10 mouse cellular contexts compared by ENCODE assay signal in the genomic region with DNA sequence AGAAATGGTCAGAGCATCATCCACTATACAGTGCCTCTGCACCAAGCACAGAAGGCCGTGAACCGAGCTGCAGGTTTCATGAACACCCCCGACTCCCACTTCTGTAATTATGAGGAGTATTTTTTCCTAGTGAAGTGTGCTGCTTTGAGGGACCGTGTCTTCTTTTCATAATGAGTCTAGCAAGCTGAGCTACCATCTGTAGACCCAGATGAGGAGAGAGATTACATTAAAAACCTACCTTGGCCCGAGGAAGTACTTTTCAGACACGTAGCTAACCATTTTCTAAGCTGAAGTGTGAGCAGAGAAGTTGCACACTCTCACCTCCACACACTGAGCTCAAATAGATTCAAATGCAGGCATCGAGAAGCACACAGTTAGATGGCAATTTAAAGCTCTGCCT. TPM values are rescaled to one million over a fixed set of nuclear protein-coding genes. Genes with fewer than 3 reads are reported as not detected.
A peak's percentile ranks its signal among the peaks of the same experiment; 100 is the strongest.
DNase-seq lines count a peak whose midpoint lies in the region; ATAC-seq and TF ChIP-seq lines count a peak whose summit lies in the region.
"Had no signal": no experiment of that assay in that cellular context is flagged by ENCODE, and none has a peak within 500 bp of the region (broad histone marks: within the 10 kb centered on the region; RNA-seq: fewer than 3 reads in every experiment).

No protein-coding gene starts in this region.

- no peaks in the 10 kb centered on the region for H3K27me3 ChIP-seq in hindbrain, embryonic 10.5 days (ENCODE audit: insufficient read depth, poor library complexity, severe bottlenecking)
- H3K27me3 ChIP-seq in hindbrain, postnatal 0 days (ENCODE audit: insufficient read depth, low read length): no peaks in the 10 kb centered on the region
- H3K27me3 ChIP-seq in liver, embryonic 12.5 days (replicated peaks): no peaks in the 10 kb centered on the region
- no peaks in the 10 kb centered on the region for H3K27me3 ChIP-seq in liver, embryonic 11.5 days (replicated peaks; ENCODE audit: control insufficient read depth, insufficient read depth, low read length)
- H3K27me3 ChIP-seq: forebrain, embryonic 13.5 days; neural tube, embryonic 13.5 days had no signal

- no peaks in the 10 kb centered on the region for H3K9me3 ChIP-seq in hindbrain, embryonic 10.5 days
- no peaks in the 10 kb centered on the region for H3K9me3 ChIP-seq in hindbrain, postnatal 0 days (ENCODE audit: low read length)
- H3K9me3 ChIP-seq in liver, embryonic 12.5 days (replicated peaks): no peaks in the 10 kb centered on the region
- no peaks in the 10 kb centered on the region for H3K9me3 ChIP-seq in liver, embryonic 11.5 days (ENCODE audit: control insufficient read depth, low read length)
- H3K9me3 ChIP-seq: forebrain, embryonic 13.5 days; neural tube, embryonic 13.5 days had no signal

- H3K36me3 ChIP-seq in hindbrain, embryonic 10.5 days: no peaks in the 10 kb centered on the region
- no peaks in the 10 kb centered on the region for H3K36me3 ChIP-seq in hindbrain, postnatal 0 days (ENCODE audit: insufficient read depth, low read length)
- H3K36me3 ChIP-seq in liver, embryonic 12.5 days: no peaks in the 10 kb centered on the region
- H3K36me3 ChIP-seq in liver, embryonic 11.5 days (ENCODE audit: control insufficient read depth, insufficient read depth, low read length): no peaks in the 10 kb centered on the region
- H3K36me3 ChIP-seq: neural tube, embryonic 13.5 days had no signal

- no peak for TF ChIP-seq CTCF in hindbrain, postnatal 0 days (IDR thresholded peaks at IDR 0.05; ENCODE audit: low read depth)
- no peak for TF ChIP-seq CTCF in embryonic fibroblast, embryonic 13.5 days (IDR thresholded peaks at IDR 0.05; ENCODE audit: borderline replicate concordance, insufficient read depth, low read length)

- no peak overlapping the region for H3K4me3 ChIP-seq in hindbrain, embryonic 10.5 days
- H3K4me3 ChIP-seq in hindbrain, postnatal 0 days (ENCODE audit: low read length): no peak overlapping the region
- H3K4me3 ChIP-seq in liver, embryonic 12.5 days: no peak overlapping the region
- no peak overlapping the region for H3K4me3 ChIP-seq in liver, embryonic 11.5 days (ENCODE audit: low read depth, low read length)
- no peak overlapping the region for H3K4me3 ChIP-seq in embryonic fibroblast, embryonic 13.5 days (ENCODE audit: insufficient read depth, low read length)
- H3K4me3 ChIP-seq: forebrain, embryonic 13.5 days; neural tube, embryonic 13.5 days had no signal

- TF ChIP-seq POLR2A in embryonic fibroblast, embryonic 13.5 days (IDR thresholded peaks at IDR 0.05; ENCODE audit: low read depth, low read length): no peak

- ATAC-seq in hindbrain, postnatal 0 days: no peak
- no peak for ATAC-seq in liver, embryonic 12.5 days
- no peak for ATAC-seq in liver, embryonic 11.5 days (replicated peaks; ENCODE audit: low FRiP score)
- ATAC-seq: forebrain, embryonic 13.5 days had no signal

- DNase-seq in hindbrain, embryonic 10.5 days (ENCODE audit: low spot score): no peak
- no peak for DNase-seq in hindbrain, postnatal 0 days (ENCODE audit: low spot score)
- DNase-seq in liver, embryonic 11.5 days (ENCODE audit: low spot score): no peak
- peak; percentile 60 for DNase-seq in brain, adult 2 months (ENCODE audit: low read depth, low spot score)
- no peak for DNase-seq in c-Kit-positive CD71-positive TER-119-positive erythroid progenitor cells, embryonic 14.5 days (ENCODE audit: low spot score)
- DNase-seq: cerebellum, adult 18-20 months had no signal

- 0 out of 2 replicates have a peak overlapping the region, but pooled peaks have one; percentile 74 for H3K27ac ChIP-seq in hindbrain, embryonic 10.5 days
- no peak overlapping the region for H3K27ac ChIP-seq in hindbrain, postnatal 0 days
- H3K27ac ChIP-seq in liver, embryonic 12.5 days: peak overlapping the region; percentile 27; the same call in 1 of the 2 replicates
- no peak overlapping the region for H3K27ac ChIP-seq in liver, embryonic 11.5 days (ENCODE audit: low read depth, low read length)
- H3K27ac ChIP-seq in embryonic fibroblast, embryonic 13.5 days (ENCODE audit: insufficient read depth, low read length): peak overlapping the region; percentile 73
- H3K27ac ChIP-seq: forebrain, embryonic 13.5 days had no signal

- peaks cover 54% of the 10 kb centered on the region for H3K4me1 ChIP-seq in hindbrain, embryonic 10.5 days (replicated peaks)
- H3K4me1 ChIP-seq in hindbrain, postnatal 0 days (ENCODE audit: insufficient read depth, low read length): no peaks in the 10 kb centered on the region; the same call in 1 of the 2 replicates
- H3K4me1 ChIP-seq in liver, embryonic 12.5 days: peaks cover 47% of the 10 kb centered on the region
- peaks cover 31% of the 10 kb centered on the region for H3K4me1 ChIP-seq in liver, embryonic 11.5 days (replicated peaks; ENCODE audit: control insufficient read depth, insufficient read depth, low read length)
- peaks cover 20% of the 10 kb centered on the region for H3K4me1 ChIP-seq in embryonic fibroblast, embryonic 13.5 days (ENCODE audit: control insufficient read depth, insufficient read depth, low read length)

- H3K4me2 ChIP-seq in hindbrain, postnatal 0 days (ENCODE audit: low read depth, low read length): no peak overlapping the region
- no peak overlapping the region for H3K4me2 ChIP-seq in liver, embryonic 12.5 days
- H3K4me2 ChIP-seq in liver, embryonic 11.5 days: no peak overlapping the region
- H3K4me2 ChIP-seq: forebrain, embryonic 13.5 days; neural tube, embryonic 13.5 days had no signal

- 85% methylated on average over 7 of the region's 7 CpGs for WGBS in hindbrain, embryonic 10.5 days
- WGBS in hindbrain, postnatal 0 days: 79% methylated on average over 7 of the region's 7 CpGs
- WGBS in liver, embryonic 12.5 days (ENCODE audit: insufficient replicate concordance): 67% methylated on average over 7 of the region's 7 CpGs
- 78% methylated on average over 7 of the region's 7 CpGs for WGBS in liver, embryonic 11.5 days

- no peak overlapping the region for H3K9ac ChIP-seq in hindbrain, postnatal 0 days (replicated peaks; ENCODE audit: low read length)
- no peak overlapping the region for H3K9ac ChIP-seq in liver, embryonic 12.5 days
- H3K9ac ChIP-seq in liver, embryonic 11.5 days (ENCODE audit: low read depth, low read length): no peak overlapping the region
- H3K9ac ChIP-seq: forebrain, embryonic 13.5 days; neural tube, embryonic 13.5 days had no signal

RNA-seq across cellular contexts. Expression of a gene that starts 37.0 kb away (rescaled TPM):
- 36.9 and 41.1 TPM in 2 replicates for polyA plus RNA-seq in hindbrain, embryonic 10.5 days (2016; fragmentation: Nextera tagmentation; extraction: Ambion mirVana)
- 7.0 and 8.4 TPM in 2 replicates for total RNA-seq in hindbrain, postnatal 0 days (2014; rRNA removed)
- polyA plus RNA-seq in hindbrain, postnatal 0 days (2015; fragmentation: Nextera tagmentation; extraction: Ambion mirVana): 36.2 and 39.4 TPM in 2 replicates
- polyA plus RNA-seq in liver, embryonic 12.5 days (2016; fragmentation: Nextera tagmentation; extraction: Ambion mirVana): 6.5 and 7.4 TPM in 2 replicates
- 15.8 and 16.1 TPM in 2 replicates for polyA plus RNA-seq in liver, embryonic 11.5 days (2014; fragmentation: Nextera tagmentation; extraction: Ambion mirVana)
- polyA plus RNA-seq in embryonic fibroblast, embryonic 13.5 days (2011; ENCODE audit: insufficient read length, low read depth, missing spikeins): 19.9 and 41.4 TPM in 2 replicates

Comparison
In these comparisons a context has a peak if more than half of its experiments do, and no peak if none do; other contexts are left out.
1. H3K27ac ChIP-seq: peak in hindbrain, embryonic 10.5 days (single experiment), liver, embryonic 12.5 days (single experiment) and embryonic fibroblast, embryonic 13.5 days (single experiment); none in hindbrain, postnatal 0 days (single experiment) and liver, embryonic 11.5 days (single experiment).